Mouse (Mus musculus): ENCODE data around the gene Mtx3. TPM values are rescaled to one million over a fixed set of nuclear protein-coding genes. Genes with fewer than 3 reads are reported as not detected.

Gene Mtx3
- polyA plus RNA-seq, 1 experiment, result 2.1 TPM

GRCm38 (mm10) chr13:92879514-92879913 lies 35.0 kb downstream of the Mtx3 start:
- H3ac ChIP-seq (ENCODE audit: control insufficient read depth, insufficient read length, low read depth), result no peak overlapping the region
- H3K79me2 ChIP-seq (ENCODE audit: control insufficient read depth, insufficient read depth), result no peaks in the 10 kb centered on the region
- H3K4me3 ChIP-seq (ENCODE audit: insufficient read depth, poor library complexity, severe bottlenecking), result no peak overlapping the region
- H3K36me3 ChIP-seq (ENCODE audit: control insufficient read depth, insufficient read depth), result no peaks in the 10 kb centered on the region
- no peaks in the 10 kb centered on the region for H3K79me3 ChIP-seq (ENCODE audit: low read depth)
- TF ChIP-seq MYOG (IDR thresholded peaks at IDR 0.05; ENCODE audit: control insufficient read depth, extremely low read depth, insufficient read length) (no peak), CTCF (IDR thresholded peaks at IDR 0.05; ENCODE audit: control insufficient read depth, insufficient read depth, insufficient read length) (no peak), MYOD1 (IDR thresholded peaks at IDR 0.05; ENCODE audit: control insufficient read depth, insufficient read length, low read depth) (no peak), MAX (IDR thresholded peaks at IDR 0.05) (no peak), FOSL1 (IDR thresholded peaks at IDR 0.05; ENCODE audit: insufficient read depth, low read length, poor library complexity, severe bottlenecking) (no peak), CEBPB (IDR thresholded peaks at IDR 0.05; ENCODE audit: low read depth) (no peak), USF1 (IDR thresholded peaks at IDR 0.05; ENCODE audit: low read depth) (no peak)
- H3K27me3 ChIP-seq (ENCODE audit: control insufficient read depth, insufficient read depth, insufficient read length), result no peaks in the 10 kb centered on the region

- Histone ChIP-seq H3K79me3 (ENCODE audit: low read depth) (no peaks in the 10 kb centered on the region), H3K79me2 (ENCODE audit: control insufficient read depth, insufficient read depth) (no peaks in the 10 kb centered on the region), H3K36me3 (ENCODE audit: control insufficient read depth, insufficient read depth) (no peaks in the 10 kb centered on the region), H3ac (ENCODE audit: control insufficient read depth, insufficient read length, low read depth) (no peak overlapping the region), H3K4me3 (ENCODE audit: insufficient read depth, poor library complexity, severe bottlenecking) (no peak overlapping the region), H3K27me3 (ENCODE audit: control insufficient read depth, insufficient read depth, insufficient read length) (no peaks in the 10 kb centered on the region)
- no peak for TF ChIP-seq MAX (IDR thresholded peaks at IDR 0.05)
- TF ChIP-seq CEBPB (IDR thresholded peaks at IDR 0.05; ENCODE audit: low read depth), result no peak
- TF ChIP-seq MYOG (IDR thresholded peaks at IDR 0.05; ENCODE audit: control insufficient read depth, extremely low read depth, insufficient read length), result no peak
- TF ChIP-seq CTCF (IDR thresholded peaks at IDR 0.05; ENCODE audit: control insufficient read depth, insufficient read depth, insufficient read length), result no peak
- no peak for TF ChIP-seq USF1 (IDR thresholded peaks at IDR 0.05; ENCODE audit: low read depth)
- TF ChIP-seq FOSL1 (IDR thresholded peaks at IDR 0.05; ENCODE audit: insufficient read depth, low read length, poor library complexity, severe bottlenecking), result no peak
- no peak for TF ChIP-seq MYOD1 (IDR thresholded peaks at IDR 0.05; ENCODE audit: control insufficient read depth, insufficient read length, low read depth)
Measured at GRCm38 (mm10) chr13:92879933-92880332, 35.4 kb downstream of the Mtx3 start.

- Histone ChIP-seq H3K79me2 (ENCODE audit: control insufficient read depth, insufficient read depth) (no peaks in the 10 kb centered on the region), H3ac (ENCODE audit: control insufficient read depth, insufficient read length, low read depth) (no peak overlapping the region), H3K27me3 (ENCODE audit: control insufficient read depth, insufficient read depth, insufficient read length) (no peaks in the 10 kb centered on the region), H3K4me3 (ENCODE audit: insufficient read depth, poor library complexity, severe bottlenecking) (no peak overlapping the region), H3K79me3 (ENCODE audit: low read depth) (no peaks in the 10 kb centered on the region), H3K36me3 (ENCODE audit: control insufficient read depth, insufficient read depth) (no peaks in the 10 kb centered on the region)
- no peak for TF ChIP-seq MYOG (IDR thresholded peaks at IDR 0.05; ENCODE audit: control insufficient read depth, extremely low read depth, insufficient read length)
- no peak for TF ChIP-seq CEBPB (IDR thresholded peaks at IDR 0.05; ENCODE audit: low read depth)
- TF ChIP-seq USF1 (IDR thresholded peaks at IDR 0.05; ENCODE audit: low read depth), result no peak
- no peak for TF ChIP-seq FOSL1 (IDR thresholded peaks at IDR 0.05; ENCODE audit: insufficient read depth, low read length, poor library complexity, severe bottlenecking)
- TF ChIP-seq MYOD1 (IDR thresholded peaks at IDR 0.05; ENCODE audit: control insufficient read depth, insufficient read length, low read depth), result no peak
- no peak for TF ChIP-seq CTCF (IDR thresholded peaks at IDR 0.05; ENCODE audit: control insufficient read depth, insufficient read depth, insufficient read length)
- TF ChIP-seq MAX (IDR thresholded peaks at IDR 0.05), result no peak
Measured at GRCm38 (mm10) chr13:92880589-92880988, 36.0 kb downstream of the Mtx3 start.

GRCm38 (mm10) chr13:92882271-92882985 lies 37.9 kb downstream of the Mtx3 start:
- no peaks in the 10 kb centered on the region for H3K79me2 ChIP-seq (ENCODE audit: control insufficient read depth, insufficient read depth)
- no peak overlapping the region for H3ac ChIP-seq (ENCODE audit: control insufficient read depth, insufficient read length, low read depth)
- no peaks in the 10 kb centered on the region for H3K36me3 ChIP-seq (ENCODE audit: control insufficient read depth, insufficient read depth)
- no peaks in the 10 kb centered on the region for H3K79me3 ChIP-seq (ENCODE audit: low read depth)
- TF ChIP-seq MYOG (IDR thresholded peaks at IDR 0.05; ENCODE audit: control insufficient read depth, extremely low read depth, insufficient read length) (no peak), USF1 (IDR thresholded peaks at IDR 0.05; ENCODE audit: low read depth) (no peak), CTCF (IDR thresholded peaks at IDR 0.05; ENCODE audit: control insufficient read depth, insufficient read depth, insufficient read length) (no peak), CEBPB (IDR thresholded peaks at IDR 0.05; ENCODE audit: low read depth) (no peak), MAX (IDR thresholded peaks at IDR 0.05) (no peak), FOSL1 (IDR thresholded peaks at IDR 0.05; ENCODE audit: insufficient read depth, low read length, poor library complexity, severe bottlenecking) (no peak), MYOD1 (IDR thresholded peaks at IDR 0.05; ENCODE audit: control insufficient read depth, insufficient read length, low read depth) (no peak)
- no peak overlapping the region for H3K4me3 ChIP-seq (ENCODE audit: insufficient read depth, poor library complexity, severe bottlenecking)
- no peaks in the 10 kb centered on the region for H3K27me3 ChIP-seq (ENCODE audit: control insufficient read depth, insufficient read depth, insufficient read length)

- H3ac ChIP-seq (ENCODE audit: control insufficient read depth, insufficient read length, low read depth), result no peak overlapping the region
- H3K27me3 ChIP-seq (ENCODE audit: control insufficient read depth, insufficient read depth, insufficient read length), result no peaks in the 10 kb centered on the region
- H3K79me2 ChIP-seq (ENCODE audit: control insufficient read depth, insufficient read depth), result no peaks in the 10 kb centered on the region
- no peak overlapping the region for H3K4me3 ChIP-seq (ENCODE audit: insufficient read depth, poor library complexity, severe bottlenecking)
- TF ChIP-seq FOSL1 (IDR thresholded peaks at IDR 0.05; ENCODE audit: insufficient read depth, low read length, poor library complexity, severe bottlenecking) (no peak), MYOG (IDR thresholded peaks at IDR 0.05; ENCODE audit: control insufficient read depth, extremely low read depth, insufficient read length) (no peak), MAX (IDR thresholded peaks at IDR 0.05) (no peak), CTCF (IDR thresholded peaks at IDR 0.05; ENCODE audit: control insufficient read depth, insufficient read depth, insufficient read length) (no peak), CEBPB (IDR thresholded peaks at IDR 0.05; ENCODE audit: low read depth) (no peak), USF1 (IDR thresholded peaks at IDR 0.05; ENCODE audit: low read depth) (no peak), MYOD1 (IDR thresholded peaks at IDR 0.05; ENCODE audit: control insufficient read depth, insufficient read length, low read depth) (no peak)
- H3K79me3 ChIP-seq (ENCODE audit: low read depth), result no peaks in the 10 kb centered on the region
- H3K36me3 ChIP-seq (ENCODE audit: control insufficient read depth, insufficient read depth), result no peaks in the 10 kb centered on the region
Measured at GRCm38 (mm10) chr13:92882986-92883720, 38.6 kb downstream of the Mtx3 start.
